Mouse (Mus musculus): ENCODE measurements around the gene Tfdp2. TPM values are rescaled to one million over a fixed set of nuclear protein-coding genes. Genes with fewer than 3 reads are reported as not detected.
"Not testable (repeated sequence)": the region's sequence is repeated elsewhere in the genome, so short reads cannot be mapped to it uniquely, and the experiment has no call there.

Tfdp2 gene
- polyA plus RNA-seq, 1 experiment = 5.6 TPM

GRCm38 (mm10) chr9:96350010-96350409, 153.9 kb downstream of the Tfdp2 start:
- Histone ChIP-seq H3K27me3 (ENCODE audit: control insufficient read depth, insufficient read depth, insufficient read length) (no peaks in the 10 kb centered on the region), H3K36me3 (ENCODE audit: control insufficient read depth, insufficient read depth) (peaks cover 6% of the 10 kb centered on the region)

GRCm38 (mm10) chr9:96350476-96350875, 154.4 kb downstream of the Tfdp2 start:
- Histone ChIP-seq H3K4me3 (no peak overlapping the region), H3K79me2 (ENCODE audit: control insufficient read depth, insufficient read depth) (peaks cover 46% of the 10 kb centered on the region), H3K4me2 (ENCODE audit: low read depth) (peak overlapping the region; percentile 57), H3K36me3 (ENCODE audit: control insufficient read depth, insufficient read depth) (peaks cover 3% of the 10 kb centered on the region), H3K27me3 (ENCODE audit: control insufficient read depth, insufficient read depth, insufficient read length) (no peaks in the 10 kb centered on the region), H3ac (ENCODE audit: control insufficient read depth, insufficient read length) (no peak overlapping the region)
- TF ChIP-seq POLR2AphosphoS2 (IDR thresholded peaks at IDR 0.05; ENCODE audit: insufficient read length, low read depth) (no peak), POLR2A (IDR thresholded peaks at IDR 0.05; ENCODE audit: insufficient read length, low read depth) (no peak), USF1 (IDR thresholded peaks at IDR 0.05; ENCODE audit: low read depth) (no peak), TCF12 (IDR thresholded peaks at IDR 0.05; ENCODE audit: insufficient read depth, poor library complexity, severe bottlenecking) (no peak), SRF (IDR thresholded peaks at IDR 0.05; ENCODE audit: control insufficient read depth, insufficient read length, low read depth) (no peak), MAX (IDR thresholded peaks at IDR 0.05; ENCODE audit: low read depth) (no peak), MYOD1 (IDR thresholded peaks at IDR 0.05; ENCODE audit: control insufficient read depth in 1 of 3, insufficient read length in 2 of 3, low read depth in 2 of 3) (no peak), REST (IDR thresholded peaks at IDR 0.05; ENCODE audit: insufficient read depth, insufficient read length) (no peak), MYOG (IDR thresholded peaks at IDR 0.05; ENCODE audit: control insufficient read depth in 1 of 3, insufficient read depth in 1 of 3, insufficient read length in 2 of 3, low read depth in 2 of 3) (no peak), TCF3 (IDR thresholded peaks at IDR 0.05; ENCODE audit: insufficient read length, low read depth) (no peak), CEBPB (IDR thresholded peaks at IDR 0.05; ENCODE audit: insufficient read depth, poor library complexity, severe bottlenecking) (no peak), E2F4 (IDR thresholded peaks at IDR 0.05; ENCODE audit: insufficient read depth) (no peak)

More at GRCm38 (mm10) chr9:96350010-96350409, 153.9 kb downstream of the Tfdp2 start:
- TF ChIP-seq MYOG (IDR thresholded peaks at IDR 0.05; ENCODE audit: control insufficient read depth in 1 of 3, insufficient read depth in 1 of 3, insufficient read length in 2 of 3, low read depth in 2 of 3) (no peak), MYOD1 (IDR thresholded peaks at IDR 0.05; ENCODE audit: control insufficient read depth in 1 of 3, insufficient read length in 2 of 3, low read depth in 2 of 3) (no peak), MAX (IDR thresholded peaks at IDR 0.05; ENCODE audit: low read depth) (no peak), TCF12 (IDR thresholded peaks at IDR 0.05; ENCODE audit: insufficient read depth, poor library complexity, severe bottlenecking) (no peak), TCF3 (IDR thresholded peaks at IDR 0.05; ENCODE audit: insufficient read length, low read depth) (no peak), E2F4 (IDR thresholded peaks at IDR 0.05; ENCODE audit: insufficient read depth) (no peak), POLR2A (IDR thresholded peaks at IDR 0.05; ENCODE audit: insufficient read length, low read depth) (no peak)
- peaks cover 45% of the 10 kb centered on the region for H3K79me2 ChIP-seq (ENCODE audit: control insufficient read depth, insufficient read depth)
- H3ac ChIP-seq (ENCODE audit: control insufficient read depth, insufficient read length) = no peak overlapping the region
- peak overlapping the region; percentile 57 for H3K4me2 ChIP-seq (ENCODE audit: low read depth)
- no peak overlapping the region for H3K4me3 ChIP-seq

- peaks cover 59% of the 10 kb centered on the region for H3K79me2 ChIP-seq (ENCODE audit: control insufficient read depth, insufficient read depth)
- not testable (repeated sequence) for H3K36me3 ChIP-seq (ENCODE audit: control insufficient read depth, insufficient read depth); H3ac ChIP-seq (ENCODE audit: control insufficient read depth, insufficient read length); H3K4me2 ChIP-seq (ENCODE audit: low read depth); H3K4me3 ChIP-seq; H3K27me3 ChIP-seq (ENCODE audit: control insufficient read depth, insufficient read depth, insufficient read length)
These were observed 155.7 kb downstream of the Tfdp2 start for GRCm38 (mm10) chr9:96351771-96352170.

- Histone ChIP-seq H3K27me3 (ENCODE audit: control insufficient read depth, insufficient read depth, insufficient read length) (no peaks in the 10 kb centered on the region), H3K4me3 (no peak overlapping the region), H3K79me2 (ENCODE audit: control insufficient read depth, insufficient read depth) (peaks cover 74% of the 10 kb centered on the region), H3K4me2 (ENCODE audit: low read depth) (no peak overlapping the region), H3K36me3 (ENCODE audit: control insufficient read depth, insufficient read depth) (no peaks in the 10 kb centered on the region), H3ac (ENCODE audit: control insufficient read depth, insufficient read length) (no peak overlapping the region)
- TF ChIP-seq TCF12 (IDR thresholded peaks at IDR 0.05; ENCODE audit: insufficient read depth, poor library complexity, severe bottlenecking) (no peak), MYOG (IDR thresholded peaks at IDR 0.05; ENCODE audit: control insufficient read depth in 1 of 3, insufficient read depth in 1 of 3, insufficient read length in 2 of 3, low read depth in 2 of 3) (no peak), E2F4 (IDR thresholded peaks at IDR 0.05; ENCODE audit: insufficient read depth) (no peak), CEBPB (IDR thresholded peaks at IDR 0.05; ENCODE audit: insufficient read depth, poor library complexity, severe bottlenecking) (no peak), TCF3 (IDR thresholded peaks at IDR 0.05; ENCODE audit: insufficient read length, low read depth) (no peak), POLR2A (IDR thresholded peaks at IDR 0.05; ENCODE audit: insufficient read length, low read depth) (no peak), MAX (IDR thresholded peaks at IDR 0.05; ENCODE audit: low read depth) (no peak), USF1 (IDR thresholded peaks at IDR 0.05; ENCODE audit: low read depth) (no peak), SRF (IDR thresholded peaks at IDR 0.05; ENCODE audit: control insufficient read depth, insufficient read length, low read depth) (no peak), POLR2AphosphoS2 (IDR thresholded peaks at IDR 0.05; ENCODE audit: insufficient read length, low read depth) (no peak), REST (IDR thresholded peaks at IDR 0.05; ENCODE audit: insufficient read depth, insufficient read length) (no peak), MYOD1 (IDR thresholded peaks at IDR 0.05; ENCODE audit: control insufficient read depth in 1 of 3, insufficient read length in 2 of 3, low read depth in 2 of 3) (no peak)
These were observed 157.2 kb downstream of the Tfdp2 start for GRCm38 (mm10) chr9:96353121-96353769.

GRCm38 (mm10) chr9:96353799-96354198, 157.7 kb downstream of the Tfdp2 start:
- H3K4me2 ChIP-seq (ENCODE audit: low read depth) = no peak overlapping the region
- TF ChIP-seq CEBPB (IDR thresholded peaks at IDR 0.05; ENCODE audit: insufficient read depth, poor library complexity, severe bottlenecking) (no peak), REST (IDR thresholded peaks at IDR 0.05; ENCODE audit: insufficient read depth, insufficient read length) (no peak)

More at GRCm38 (mm10) chr9:96353799-96354198, 157.7 kb downstream of the Tfdp2 start:
- H3ac ChIP-seq (ENCODE audit: control insufficient read depth, insufficient read length) = no peak overlapping the region
- peaks cover 74% of the 10 kb centered on the region for H3K79me2 ChIP-seq (ENCODE audit: control insufficient read depth, insufficient read depth)
- H3K27me3 ChIP-seq (ENCODE audit: control insufficient read depth, insufficient read depth, insufficient read length) = no peaks in the 10 kb centered on the region
- no peaks in the 10 kb centered on the region for H3K36me3 ChIP-seq (ENCODE audit: control insufficient read depth, insufficient read depth)
- H3K4me3 ChIP-seq = no peak overlapping the region

All from myocyte (in vitro differentiated cells).